Mouse (Mus musculus) telencephalon, adult 2 months (tissue): ENCODE measurements around the gene Edf1.
A peak's percentile ranks its signal among the peaks of the same experiment; 100 is the strongest.
"Not testable (repeated sequence)": the region's sequence is repeated elsewhere in the genome, so short reads cannot be mapped to it uniquely, and the experiment has no call there.

Source experiments
- DNase-seq: peaks from one replicate; pipeline ENCODE4 v3.0.0-alpha.2; 2011; ENCODE audit warnings: low read depth, low spot score

Edf1 gene

DNA sequence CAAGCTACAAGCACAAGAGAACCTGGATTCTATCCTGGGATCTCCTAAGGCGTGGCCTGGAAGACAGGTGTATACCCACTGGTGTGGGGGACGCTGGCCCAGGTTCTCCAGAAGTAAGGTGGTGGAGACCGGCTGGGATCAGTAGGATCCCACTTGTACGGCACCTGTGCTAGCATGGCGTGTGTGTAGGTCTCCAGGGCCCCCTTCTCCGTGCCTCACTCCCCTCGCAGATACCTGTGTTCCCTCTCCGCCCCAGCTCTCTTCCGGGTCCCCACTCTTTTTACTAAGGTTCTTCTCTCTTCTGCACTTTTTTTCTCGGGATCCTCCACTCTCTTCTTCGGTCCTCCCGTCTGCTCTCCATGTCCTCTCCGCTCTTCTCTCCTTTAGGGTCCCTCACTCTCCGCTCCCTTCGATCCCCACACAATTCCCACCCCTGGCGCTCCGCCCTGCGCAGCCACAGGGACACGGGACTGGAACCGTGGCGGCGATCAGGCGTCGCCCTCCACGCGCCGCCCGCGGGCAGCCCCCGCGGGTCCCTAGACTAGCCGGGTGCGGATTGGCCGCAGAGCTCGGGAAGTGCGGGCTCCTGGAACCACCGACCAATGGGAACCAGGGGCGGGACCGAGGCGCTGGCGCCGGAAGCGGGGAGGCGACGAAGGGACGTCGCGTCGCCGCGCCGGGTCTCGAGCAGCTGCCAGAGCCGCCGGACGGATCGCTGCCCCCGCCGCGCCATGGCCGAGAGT is at the start of gene Edf1:
TSS of gene Edf1 (plus strand) at position 627 of the 743 bp plus-strand sequence.
- DNase-seq, result peak; percentile 90

- no peak for DNase-seq
Observed at GRCm38 (mm10) chr2:25509912-25510311, 47.7 kb upstream of the Edf1 start.

GRCm38 (mm10) chr2:25526510-25527302 is 30.9 kb upstream of the Edf1 start:
- no peak for DNase-seq

DNA sequence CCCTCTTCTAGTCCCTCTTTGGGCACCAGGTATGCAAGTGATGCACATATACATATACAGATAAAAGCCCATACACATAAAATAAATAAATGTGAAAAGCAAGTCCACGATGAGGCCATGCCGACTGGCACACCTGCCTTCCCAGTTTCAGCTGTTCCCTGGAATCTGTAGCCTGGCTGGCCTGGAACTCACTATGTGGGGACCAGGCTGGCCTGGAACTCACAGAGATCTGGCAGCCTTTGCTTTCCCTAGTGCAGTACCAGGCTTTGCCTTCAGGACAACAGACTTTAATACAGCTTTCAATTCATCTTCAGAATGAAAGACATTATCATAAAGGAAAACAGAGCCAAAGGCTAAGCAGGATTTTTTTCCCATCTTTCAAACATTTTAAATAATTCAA is 23.9 kb upstream of the Edf1 start:
- DNase-seq, result no peak

GRCm38 (mm10) chr2:25534178-25534865 is 23.3 kb upstream of the Edf1 start:
- DNase-seq, result no peak

DNA sequence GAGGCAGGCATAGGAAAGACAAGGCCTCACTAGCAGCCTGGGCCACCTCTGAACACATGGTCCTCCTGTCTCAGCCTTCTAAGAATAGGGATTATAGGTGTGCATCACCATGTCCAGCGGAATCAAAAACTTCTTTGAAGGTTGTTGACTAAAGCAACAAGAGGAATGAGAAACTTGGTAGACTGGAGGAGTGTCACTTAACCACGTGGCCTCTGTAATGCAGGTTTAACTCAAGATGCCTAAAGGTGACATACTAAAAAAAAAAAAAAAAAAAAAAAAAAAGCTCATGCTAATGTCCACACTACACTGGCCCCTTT is 22.8 kb upstream of the Edf1 start:
- no peak for DNase-seq

GRCm38 (mm10) chr2:25536531-25536930 is 21.1 kb upstream of the Edf1 start:
- no peak for DNase-seq

- DNase-seq, result no peak
Observed at GRCm38 (mm10) chr2:25540541-25540948, 17.1 kb upstream of the Edf1 start.

GRCm38 (mm10) chr2:25541644-25542367 is 15.8 kb upstream of the Edf1 start:
- DNase-seq, result no peak

DNA sequence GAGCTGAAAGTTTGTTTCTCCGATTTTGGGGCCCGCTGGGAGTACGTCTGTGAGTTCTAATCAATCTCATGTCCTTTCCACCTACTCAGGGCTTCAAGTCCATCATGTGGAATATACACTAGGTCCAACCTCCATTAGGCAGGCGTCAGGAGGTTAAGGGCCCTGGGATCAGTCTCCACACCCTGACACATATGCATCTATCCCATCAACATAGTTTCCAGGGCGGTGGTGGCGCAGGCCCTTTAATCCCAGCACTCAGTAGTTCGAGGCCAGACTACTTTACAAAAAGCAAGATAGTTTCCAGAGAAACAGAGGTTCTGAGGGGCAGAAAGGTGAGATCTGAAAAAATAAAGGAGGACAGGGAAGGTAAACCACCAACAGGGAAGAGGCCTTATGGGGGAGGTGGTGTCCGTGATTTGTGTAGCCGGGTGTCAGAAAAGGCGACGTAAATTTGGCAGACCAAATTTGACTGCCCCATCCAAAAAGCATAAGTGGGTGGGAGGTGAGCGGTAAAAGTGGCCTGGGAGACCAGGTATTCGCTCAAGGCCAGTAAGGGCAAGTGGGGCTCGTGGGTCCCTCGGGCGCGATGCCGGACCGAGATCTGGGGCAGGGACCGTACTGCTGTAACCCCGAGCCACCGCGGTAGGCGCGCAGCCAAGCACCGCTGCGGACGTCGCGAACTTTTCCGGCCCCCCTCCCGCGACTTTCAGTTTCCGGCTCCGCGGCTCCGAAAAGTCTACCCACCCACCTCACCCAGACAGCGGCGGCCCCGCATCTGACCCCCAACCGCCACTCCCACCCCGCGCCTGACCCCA is 11.4 kb upstream of the Edf1 start:
- DNase-seq, result no peak

DNA sequence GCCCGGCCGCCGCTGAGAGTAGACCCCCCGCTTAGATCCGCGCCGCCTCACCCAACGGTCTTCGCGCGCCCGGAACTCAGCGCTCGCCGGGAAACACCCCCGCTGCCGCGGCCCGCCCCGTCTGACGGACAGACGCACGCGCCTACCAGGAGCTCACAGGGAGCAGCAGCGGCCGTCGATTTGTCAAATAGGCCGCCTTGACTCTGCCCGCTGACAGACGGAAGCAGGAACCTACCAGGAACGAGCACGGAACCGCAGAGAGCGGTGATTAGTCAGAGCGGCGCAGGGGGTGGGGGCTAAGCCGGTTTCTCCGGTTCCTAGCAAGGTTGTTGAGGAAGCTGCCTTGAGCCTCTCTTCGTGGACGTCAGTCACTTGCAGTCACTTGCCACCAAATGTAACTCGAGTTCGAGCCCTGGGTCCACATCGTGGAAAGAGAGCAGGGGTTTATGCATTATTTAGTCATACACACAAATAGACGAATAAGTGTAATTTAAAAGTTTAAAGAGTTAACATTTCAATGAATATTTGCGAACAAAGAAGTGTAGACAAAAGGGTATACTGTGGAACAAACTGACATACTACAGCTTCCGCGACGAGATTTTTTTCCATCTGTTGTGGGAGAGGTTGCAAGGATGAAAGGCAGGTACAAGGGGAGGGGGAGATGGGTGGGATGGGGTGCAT is 10.7 kb upstream of the Edf1 start, which contains the start of gene Traf2:
TSS of gene Traf2 (minus strand) at position 130 of the 681 bp plus-strand sequence.
- peak; percentile 98 for DNase-seq

GRCm38 (mm10) chr2:25549021-25549991 is 8.3 kb upstream of the Edf1 start:
- DNase-seq, result no peak

DNA sequence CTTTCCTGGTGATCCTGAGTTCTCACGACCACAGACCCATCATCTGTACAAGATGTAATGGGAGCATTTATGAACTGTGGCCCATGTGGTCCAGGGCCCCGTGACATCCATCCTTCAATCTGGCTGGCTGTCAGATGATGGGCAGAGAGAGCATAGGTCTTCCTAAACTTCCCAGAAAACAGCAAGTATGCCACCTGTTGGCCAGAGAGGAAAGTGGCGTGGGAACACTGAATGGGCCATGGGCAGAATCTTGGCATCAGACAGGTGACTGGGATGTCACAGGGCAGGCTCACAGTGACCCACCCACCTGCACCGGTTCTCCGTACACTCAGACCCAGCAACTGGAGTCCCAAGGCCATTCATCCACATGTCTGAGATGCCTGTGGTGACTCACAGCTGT is 6.5 kb upstream of the Edf1 start:
- no peak for DNase-seq

- not testable (repeated sequence) for DNase-seq
Observed at GRCm38 (mm10) chr2:25553171-25553786, 4.4 kb upstream of the Edf1 start.

DNA sequence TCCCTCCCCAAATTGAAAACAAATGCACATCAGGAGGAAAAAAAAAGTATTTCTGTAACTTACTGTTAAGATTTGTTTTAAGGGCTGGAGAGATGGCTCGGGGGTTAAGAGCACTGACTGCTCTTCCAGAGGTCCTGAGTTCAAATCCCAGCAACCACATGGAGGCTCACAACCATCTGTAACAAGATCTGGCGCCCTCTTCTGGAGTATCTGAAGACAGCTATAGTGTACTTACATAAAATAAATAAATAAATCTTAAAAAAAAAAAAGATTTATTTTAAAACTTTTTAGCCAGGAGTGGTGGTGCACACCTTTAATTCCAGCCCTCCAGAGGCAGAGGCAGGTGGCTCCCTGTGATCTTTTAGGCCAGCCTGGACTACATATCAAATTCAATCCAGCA is 2.2 kb upstream of the Edf1 start:
- DNase-seq, result not testable (repeated sequence)

GRCm38 (mm10) chr2:25556296-25556695 is 1.4 kb upstream of the Edf1 start:
- no peak for DNase-seq

GRCm38 (mm10) chr2:25557964-25558360 is 315 bp downstream of the Edf1 start:
- no peak for DNase-seq

DNA sequence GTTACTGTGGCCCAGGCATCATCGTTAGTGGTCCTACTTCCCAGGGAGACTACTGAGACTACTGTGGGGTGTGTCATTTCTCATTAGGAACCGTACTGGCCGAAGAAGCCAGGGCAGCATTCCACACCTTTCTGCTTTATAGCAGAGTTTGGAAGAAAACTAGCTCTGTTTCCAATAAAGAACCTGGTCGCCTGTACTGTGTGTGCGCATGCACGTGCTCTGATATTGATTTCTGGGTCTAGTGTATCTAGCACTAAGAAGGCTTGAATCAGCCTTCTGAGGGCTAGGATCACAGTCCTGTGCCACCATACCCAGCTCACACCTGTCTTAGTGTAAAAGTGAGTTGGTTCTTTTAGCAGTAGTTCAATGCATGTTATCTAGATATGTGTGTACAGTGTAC is 1.1 kb downstream of the Edf1 start:
- DNase-seq, result no peak

- no peak for DNase-seq
Observed at GRCm38 (mm10) chr2:25560551-25560950, 2.9 kb downstream of the Edf1 start.
